Mouse (Mus musculus) liver, embryonic 14.5 days (tissue): ENCODE measurements around the gene Klhdc9. TPM values are rescaled to one million over a fixed set of nuclear protein-coding genes. Genes with fewer than 3 reads are reported as not detected.
"Not testable (repeated sequence)": the region's sequence is repeated elsewhere in the genome, so short reads cannot be mapped to it uniquely, and the experiment has no call there.

Source experiments
- ATAC-seq: fragments of 200-750 bp; cut with Nextera tagmentation; 2 replicates; pipeline ENCODE4 v1.8.0; 2017; ENCODE audit warnings: moderate number of reproducible peaks, mild to moderate bottlenecking, moderate library complexity; ENCODE audit not compliant: insufficient read depth
- DNase-seq, 3 experiments: peaks; one replicate each; pipeline ENCODE4 v3.0.0-alpha.2; 2012 to 2013; ENCODE audit warnings: low read depth in 3 of 3, low spot score in 3 of 3
- H3K27ac ChIP-seq: fragments of 300-500 bp; sonication (generic); 2 replicates; pipeline ENCODE4 v1.5.1; 2014; ENCODE audit warnings: moderate library complexity, mild to moderate bottlenecking, control low read depth, inconsistent platforms
- H3K27me3 ChIP-seq: fragments of 300-500 bp; sonication (generic); 2 replicates; pipeline ENCODE4 v1.6.1; 2014; ENCODE audit warnings: mild to moderate bottlenecking, low read length, moderate library complexity; ENCODE audit not compliant: control insufficient read depth, insufficient read depth
- H3K36me3 ChIP-seq: fragments of 300-500 bp; sonication (generic); replicated peaks from 2 replicates; pipeline ENCODE4 v1.6.1; 2014; ENCODE audit warnings: low read depth; ENCODE audit not compliant: control insufficient read depth, insufficient read depth
- H3K4me1 ChIP-seq, 2 experiments: fragments of 200-500 bp in 1 of 2; fragments of 300-500 bp in 1 of 2; sonication (generic) in 1 of 2; replicated peaks; 2 replicates each; pipeline ENCODE4 v1.6.1; 2012 to 2014; ENCODE audit warnings: antibody characterized with exemption in 1 of 2, inconsistent platforms in 1 of 2, low read length in 1 of 2; ENCODE audit not compliant: control insufficient read depth in 2 of 2, insufficient read depth in 2 of 2
- H3K4me2 ChIP-seq: fragments of 300-500 bp; sonication (generic); 2 replicates; pipeline ENCODE4 v1.6.1; 2014; ENCODE audit warnings: low read depth, mild to moderate bottlenecking, control low read depth, moderate library complexity
- H3K4me3 ChIP-seq, 2 experiments: fragments of 200-500 bp in 1 of 2; fragments of 300-500 bp in 1 of 2; sonication (generic) in 1 of 2; 2 replicates each; pipeline ENCODE4 v1.5.1; 2012 to 2014; ENCODE audit warnings: low read depth in 2 of 2, low read length in 2 of 2, mild to moderate bottlenecking in 2 of 2, control low read depth in 1 of 2, inconsistent platforms in 1 of 2, moderate library complexity in 1 of 2; ENCODE audit not compliant: insufficient read depth in 1 of 2
- H3K9ac ChIP-seq: fragments of 300-500 bp; sonication (generic); replicated peaks from 2 replicates; pipeline ENCODE4 v1.6.1; 2014; ENCODE audit warnings: mild to moderate bottlenecking, control low read depth, moderate library complexity
- H3K9me3 ChIP-seq: fragments of 300-500 bp; sonication (generic); 2 replicates; pipeline ENCODE4 v1.6.1; 2016; ENCODE audit warnings: low read length, mixed read lengths; ENCODE audit not compliant: control insufficient read depth
- CTCF ChIP-seq: IDR thresholded peaks from 2 replicates; pipeline ENCODE4 v1.5.1; 2016; ENCODE audit warnings: antibody characterized with exemption, low read depth, control low read depth
- EP300 ChIP-seq: IDR thresholded peaks from 2 replicates; pipeline ENCODE4 v1.6.1; 2016; ENCODE audit warnings: antibody characterized with exemption, low read depth
- WGBS: fragments of 180-500 bp; shearing (Covaris S2); extraction: QIAGEN DNeasy Blood & Tissue Kit; methylation state at CpG from one replicate; pipeline ENCODE4 v1.1.7; 2014; ENCODE audit not compliant: insufficient replicate concordance; 5-methylcytosine and 5-hydroxymethylcytosine counted together
- polyA plus RNA-seq, 2 experiments: library from polyadenylated mRNA; depleted of rRNA in 1 of 2; stranded (reverse) in 1 of 2; unstranded in 1 of 2; fragments of >200 nt; fragmentation: Nextera tagmentation in 1 of 2; extraction: Ambion mirVana in 1 of 2; gene quantifications; 2 replicates each; pipeline versions ENCODE4 v1.2.1 to v1.2.3; 2012 to 2014

Klhdc9 gene
- polyA plus RNA-seq, 2 experiments = 0.27 to 0.70 TPM

- Histone ChIP-seq H3K4me3 (peak overlapping the region; percentile 73 to 82), H3K27ac (peak overlapping the region; percentile 83), H3K27me3 (no peaks in the 10 kb centered on the region), H3K36me3 (no peaks in the 10 kb centered on the region), H3K9ac (peak overlapping the region; percentile 96), H3K4me1 (peaks cover 13 to 17% of the 10 kb centered on the region in 2 experiments), H3K9me3 (no peaks in the 10 kb centered on the region), H3K4me2 (peak overlapping the region; percentile 84)
- TF ChIP-seq EP300 = no peak
- TF ChIP-seq CTCF = no peak
- DNase-seq (no peak), ATAC-seq (no peak)
- 24% methylated on average over 9 of the region's 9 CpGs for WGBS
Measured at GRCm38 (mm10) chr1:171328244-171328643, 32.4 kb downstream of the Klhdc9 start.

GRCm38 (mm10) chr1:171326588-171326987, 34.0 kb downstream of the Klhdc9 start:
- H3K4me2 ChIP-seq, DNase-seq, H3K36me3 ChIP-seq, H3K9ac ChIP-seq, H3K27ac ChIP-seq, H3K27me3 ChIP-seq, H3K9me3 ChIP-seq, H3K4me3 ChIP-seq, ATAC-seq: not testable (repeated sequence)
- 52% methylated on average over 4 of the region's 4 CpGs for WGBS
- H3K4me1 ChIP-seq = peaks cover 13 to 19% of the 10 kb centered on the region in 2 experiments

- DNase-seq (no peak), ATAC-seq (no peak)
- Histone ChIP-seq H3K27me3 (no peaks in the 10 kb centered on the region), H3K4me1 (peaks cover 12 to 13% of the 10 kb centered on the region in 2 experiments), H3K27ac (no peak overlapping the region), H3K9me3 (no peaks in the 10 kb centered on the region), H3K4me2 (no peak overlapping the region), H3K9ac (no peak overlapping the region), H3K4me3 (no peak overlapping the region), H3K36me3 (no peaks in the 10 kb centered on the region)
- TF ChIP-seq CTCF (no peak), EP300 (no peak)
- WGBS = 78% methylated on average over 2 of the region's 2 CpGs
Measured at GRCm38 (mm10) chr1:171325571-171325970, 35.0 kb downstream of the Klhdc9 start.

- H3K4me1 ChIP-seq = peaks cover 0 to 2% of the 10 kb centered on the region in 2 experiments; a peak in 1 of 4 replicates
- DNase-seq (no peak), ATAC-seq (peak; percentile 41; the same call in 1 of the 2 replicates)
- H3K27me3 ChIP-seq = no peaks in the 10 kb centered on the region
- 66% methylated on average over 1 of the region's 1 CpGs for WGBS
- H3K27ac ChIP-seq = no peak overlapping the region
- H3K9me3 ChIP-seq = no peaks in the 10 kb centered on the region
- H3K4me3 ChIP-seq = no peak overlapping the region
- no peak overlapping the region for H3K4me2 ChIP-seq
- H3K36me3 ChIP-seq = no peaks in the 10 kb centered on the region
- no peak overlapping the region for H3K9ac ChIP-seq
- TF ChIP-seq CTCF = peak; percentile 10; the same call in 1 of the 2 replicates
- TF ChIP-seq EP300 = no peak
Measured at GRCm38 (mm10) chr1:171322012-171322411, 38.6 kb downstream of the Klhdc9 start.

- Histone ChIP-seq H3K4me3 (no peak overlapping the region), H3K4me1 (peaks cover 0 to 2% of the 10 kb centered on the region in 2 experiments; a peak in 1 of 4 replicates), H3K36me3 (no peaks in the 10 kb centered on the region), H3K9ac (no peak overlapping the region), H3K27ac (no peak overlapping the region), H3K4me2 (no peak overlapping the region), H3K27me3 (no peaks in the 10 kb centered on the region), H3K9me3 (no peaks in the 10 kb centered on the region)
- ATAC-seq (no peak), DNase-seq (no peak)
- TF ChIP-seq CTCF = peak; percentile 64
- no peak for TF ChIP-seq EP300
Measured at GRCm38 (mm10) chr1:171321415-171321814, 39.2 kb downstream of the Klhdc9 start.
